Mouse (Mus musculus) 3134 (cell line): ENCODE measurements at regions not wholly inside any gene's neighbourhood (a gene's known extent, or its start where the extent isn't known, plus 50 kb on each side); places are given as distances from the start of the nearest gene placed in this dataset.

Experiments
- DNase-seq: peaks from one replicate; pipeline ENCODE4 v3.0.0-alpha.2; 2011; ENCODE audit warnings: low spot score; ENCODE audit not compliant: insufficient read length; ENCODE audit errors: extremely low read depth

DNA sequence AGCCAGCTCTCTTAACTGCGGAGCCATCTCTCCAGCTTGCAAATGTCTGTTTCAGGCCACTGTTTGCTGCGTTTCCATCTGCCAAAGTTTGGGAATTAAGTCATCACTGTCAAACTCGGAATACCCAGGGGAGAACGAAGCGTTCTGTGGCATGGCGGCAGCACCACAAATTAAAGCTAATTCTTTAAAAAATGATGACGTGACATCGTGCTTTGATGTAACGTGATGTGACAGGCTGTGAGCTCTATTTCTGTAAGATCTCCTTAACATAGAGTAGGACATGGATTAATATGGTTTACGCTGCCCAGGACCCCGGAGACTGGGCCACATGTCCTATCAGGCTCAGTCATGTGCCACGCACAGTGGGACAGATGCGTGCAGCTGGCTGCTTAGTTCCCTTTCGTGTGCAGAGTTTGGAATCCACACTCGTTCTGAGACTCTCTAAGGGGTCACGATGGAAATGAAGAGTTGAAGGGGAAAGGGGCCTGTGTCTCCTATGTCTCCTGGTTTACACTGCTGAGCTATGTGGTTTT, 109.8 kb upstream of the Zfp64 start:
- no peak for DNase-seq

DNA sequence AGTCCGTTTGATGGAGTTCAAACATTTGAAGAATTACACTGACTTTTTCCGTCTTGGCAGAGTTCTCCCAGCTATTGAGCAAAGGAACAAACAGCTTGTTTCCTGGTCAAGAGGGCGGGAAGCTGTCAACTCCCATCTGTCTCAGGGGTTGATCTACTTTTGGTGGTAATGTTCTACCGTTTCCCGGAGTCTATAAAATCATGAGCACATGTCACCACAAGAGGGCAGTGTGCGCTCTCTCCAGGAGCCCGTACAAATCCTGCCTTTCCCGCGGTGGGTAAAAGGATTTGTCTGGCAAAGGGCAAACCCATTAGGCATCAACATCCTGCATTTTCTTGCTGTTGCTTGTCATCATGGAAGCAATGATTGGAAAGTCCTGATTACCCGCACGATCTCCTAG, 106.1 kb upstream of the Zfp64 start:
- peak; percentile 10 for DNase-seq

DNA sequence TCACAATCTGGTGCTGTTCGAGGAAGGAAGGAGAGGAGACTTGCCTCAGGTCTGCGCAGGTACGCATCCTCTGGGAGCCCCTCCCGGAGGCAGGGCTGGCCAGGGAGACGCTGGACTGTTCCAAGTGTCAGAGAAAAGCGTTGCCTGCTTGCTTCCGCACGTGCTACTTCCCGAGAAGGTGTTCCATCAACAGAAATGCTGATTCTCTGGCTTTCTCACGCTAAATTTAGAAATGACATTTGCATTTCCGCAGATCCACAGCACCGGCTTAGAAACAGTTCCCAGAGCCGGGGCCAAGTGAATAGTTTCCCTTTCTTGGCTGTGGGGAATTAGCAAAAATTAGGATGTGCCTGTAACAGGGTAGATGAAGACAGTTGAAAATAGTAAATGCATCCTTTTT, 105.1 kb upstream of the Zfp64 start:
- no peak for DNase-seq

DNA sequence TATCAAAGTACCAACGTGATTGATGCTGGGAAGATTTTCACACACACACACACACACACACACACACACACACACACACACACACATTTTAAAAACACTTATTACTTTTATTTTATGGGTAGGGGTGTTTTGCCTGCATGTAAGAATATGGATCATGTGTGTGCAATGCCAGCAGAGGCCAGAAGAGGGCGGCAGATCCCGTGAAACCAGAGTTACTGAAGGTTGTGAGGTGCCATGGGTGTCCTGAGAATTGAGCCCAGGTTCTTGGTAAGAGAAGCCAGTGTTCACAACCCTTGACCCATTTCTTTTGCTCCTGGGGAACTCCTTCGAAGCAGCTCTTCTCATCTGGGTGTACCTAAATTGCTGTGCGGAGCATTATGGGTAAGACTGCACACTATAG, 102.4 kb upstream of the Zfp64 start:
- DNase-seq, result no peak

DNA sequence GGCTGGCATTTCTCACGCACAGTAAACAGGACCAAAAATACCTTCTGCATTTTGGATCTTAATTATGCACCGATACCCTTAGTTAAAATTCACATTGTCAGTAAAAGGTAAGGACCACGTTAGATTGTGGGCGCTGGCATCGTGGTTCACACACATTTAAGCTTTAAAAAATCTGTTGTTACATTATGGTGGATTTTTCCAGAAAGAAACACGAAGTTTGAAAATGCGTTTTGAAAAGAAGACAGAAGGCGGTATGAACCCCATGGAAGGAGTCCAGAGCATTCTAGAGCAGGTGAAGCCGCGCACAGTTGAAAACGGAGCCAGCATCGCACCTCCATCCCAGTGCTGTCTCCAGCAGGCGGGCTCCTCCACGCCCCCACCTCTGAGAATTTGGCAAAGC, 94.6 kb upstream of the Zfp64 start:
- DNase-seq, result no peak

DNA sequence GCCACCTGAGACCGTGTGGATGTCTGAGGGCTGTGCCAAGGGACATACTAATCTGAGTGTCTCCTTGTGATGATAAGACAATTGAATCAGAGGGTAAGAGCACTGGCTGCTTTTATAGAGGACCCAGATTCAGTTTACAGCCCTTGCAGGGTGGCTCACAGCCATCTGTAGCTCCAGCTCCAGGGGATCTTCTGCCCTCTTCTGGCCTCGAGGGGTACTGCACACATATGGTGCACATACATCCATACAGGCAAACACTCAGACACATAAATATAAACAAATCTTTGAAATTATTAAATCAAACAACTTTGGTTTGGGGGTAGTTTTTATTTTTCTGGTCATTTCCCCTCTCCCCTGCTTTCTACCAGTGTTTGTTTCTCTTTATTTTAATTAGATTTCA, 86.4 kb upstream of the Zfp64 start:
- no peak for DNase-seq

DNA sequence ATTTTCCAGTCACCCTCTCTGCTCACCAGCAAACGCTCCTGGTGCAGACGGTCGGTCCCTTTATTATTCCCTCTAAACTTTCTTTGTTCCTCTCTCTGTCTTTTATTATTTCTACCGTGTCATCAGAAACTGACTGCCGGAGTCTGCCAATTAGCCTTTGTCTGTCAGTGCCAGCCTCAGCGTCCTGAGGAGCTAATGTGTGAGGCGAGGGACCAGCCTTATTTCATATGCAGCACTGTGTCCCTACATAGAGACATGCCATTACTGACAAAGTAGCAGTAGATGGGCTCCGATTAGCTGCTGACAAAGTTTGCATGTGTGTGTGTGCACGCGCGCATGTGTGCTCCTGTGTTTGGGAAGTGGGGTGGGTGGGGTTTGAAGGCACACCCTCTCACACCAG, 82.6 kb upstream of the Zfp64 start:
- DNase-seq, result no peak

DNA sequence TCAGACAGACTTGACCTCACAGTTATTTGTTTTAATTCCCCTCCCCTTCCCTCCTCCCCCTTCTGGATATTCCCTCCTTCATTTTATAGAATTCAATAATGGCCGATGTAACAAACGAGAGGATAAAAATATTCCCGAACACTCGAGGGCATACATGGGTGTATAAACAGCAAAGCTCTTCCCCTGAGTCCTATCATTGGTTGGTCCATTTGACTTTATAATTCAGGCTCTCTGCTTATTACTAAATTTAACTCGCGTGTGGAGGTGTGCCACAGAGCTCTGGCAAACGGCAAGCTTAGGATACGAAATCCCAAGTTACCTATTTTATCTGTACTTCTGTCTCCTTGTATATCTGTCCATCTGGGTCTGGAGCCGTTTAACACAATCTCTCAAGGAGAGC, 82.1 kb upstream of the Zfp64 start:
- no peak for DNase-seq

DNA sequence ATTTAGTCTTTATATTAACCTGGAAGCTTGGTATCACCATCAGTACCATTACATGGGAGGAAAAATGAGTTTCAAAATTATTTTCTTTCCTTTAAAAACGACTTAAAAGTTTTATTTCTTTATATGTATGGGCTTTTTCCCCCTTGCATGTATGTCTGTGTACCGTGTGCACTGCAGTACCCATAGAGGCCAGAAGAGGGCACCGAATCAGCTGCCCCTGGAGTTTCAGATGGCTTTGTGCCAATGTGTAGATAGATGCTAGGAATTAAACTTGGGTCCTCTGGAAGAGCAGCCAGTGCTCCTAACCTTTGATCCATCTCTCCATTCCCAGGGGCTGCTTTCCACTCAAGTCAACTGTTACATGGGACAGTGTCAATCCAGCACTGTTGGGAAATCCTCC, 79.9 kb upstream of the Zfp64 start:
- DNase-seq, result no peak

DNA sequence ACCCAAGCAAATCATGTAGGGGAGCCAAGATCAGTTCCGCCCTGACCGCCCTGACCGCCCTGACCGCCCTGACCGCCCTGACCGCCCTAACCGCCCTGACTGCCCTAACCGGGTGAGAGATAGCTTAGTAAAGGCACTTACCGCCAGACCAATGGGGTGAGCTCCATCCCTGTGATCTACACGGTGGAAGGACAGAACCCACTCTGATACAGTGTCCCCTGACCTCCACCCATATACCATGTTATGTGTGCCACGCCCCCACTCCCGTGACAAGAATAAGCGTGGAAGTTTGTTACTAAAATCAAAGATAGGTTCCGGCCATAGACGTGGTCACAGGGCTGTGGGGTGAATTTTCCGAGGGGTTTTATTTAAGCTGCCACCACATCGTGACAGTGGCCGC, 78.6 kb upstream of the Zfp64 start:
- DNase-seq, result no peak

DNA sequence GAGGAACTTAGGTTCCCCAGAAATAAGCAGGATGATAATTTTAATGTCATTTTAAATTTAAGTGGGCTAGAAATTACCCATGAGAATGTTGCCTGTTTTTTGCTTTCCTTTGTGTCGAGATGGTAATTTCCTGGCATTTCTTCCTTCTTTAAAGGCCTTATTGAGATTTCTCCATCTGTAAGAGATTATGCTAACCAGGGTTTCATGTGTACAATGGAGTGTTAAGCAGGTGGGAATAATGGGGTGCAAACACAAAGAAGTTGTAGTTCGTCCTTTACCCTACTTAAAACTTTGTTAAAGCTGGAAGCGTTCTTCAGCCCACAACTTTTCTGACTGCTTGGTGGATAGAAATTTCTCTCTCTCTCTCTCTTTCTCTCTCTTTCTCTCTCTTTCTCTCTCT, 77.8 kb upstream of the Zfp64 start:
- DNase-seq, result no peak

DNA sequence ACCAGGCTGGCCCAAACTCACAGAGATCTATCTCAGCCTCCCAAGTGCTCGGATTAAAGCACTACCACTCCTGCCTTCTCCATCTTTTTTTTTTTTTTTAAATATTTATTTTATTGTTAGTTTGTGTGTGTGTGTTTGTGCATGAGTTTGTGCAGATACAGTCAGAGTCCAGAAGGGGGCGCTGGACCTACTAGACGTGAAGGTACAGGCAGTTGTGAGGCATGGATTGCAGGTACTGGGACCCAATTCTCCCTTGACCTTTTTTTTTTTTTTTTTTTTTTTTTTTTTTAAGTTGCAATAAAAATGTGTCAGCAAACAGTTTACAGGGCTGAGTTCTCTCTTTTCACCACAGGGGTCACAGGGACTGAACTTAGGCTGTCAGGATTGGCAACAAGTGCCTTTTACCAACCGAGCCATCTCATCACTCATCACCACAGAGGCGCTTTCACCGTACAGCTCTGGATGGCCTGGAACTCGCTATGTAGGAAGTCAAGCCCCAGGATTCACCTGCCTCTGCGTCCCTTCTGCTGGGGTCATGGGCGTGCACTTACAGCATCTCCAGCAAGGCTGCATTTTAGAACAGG, 73.2 kb upstream of the Zfp64 start:
- DNase-seq, result no peak

DNA sequence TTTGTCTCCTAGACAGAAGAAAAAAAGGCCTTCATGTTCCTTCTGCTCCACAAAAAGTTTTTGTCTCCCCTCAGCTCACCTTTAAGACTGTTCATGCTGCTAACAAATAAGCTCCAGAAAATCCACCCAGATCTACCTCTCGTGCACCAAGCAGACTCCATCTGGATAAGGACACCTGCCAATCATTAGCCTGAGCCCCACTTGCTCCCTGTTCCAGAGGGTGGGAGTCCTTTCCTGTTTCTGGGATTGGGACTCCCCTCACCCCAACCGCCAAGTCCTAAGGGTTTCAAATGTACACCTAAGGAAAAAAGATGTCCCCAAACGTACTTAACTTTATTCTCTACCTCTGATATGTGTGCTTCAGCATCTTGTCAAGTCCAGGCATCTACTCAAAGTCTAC, 63.6 kb upstream of the Zfp64 start:
- no peak for DNase-seq

DNA sequence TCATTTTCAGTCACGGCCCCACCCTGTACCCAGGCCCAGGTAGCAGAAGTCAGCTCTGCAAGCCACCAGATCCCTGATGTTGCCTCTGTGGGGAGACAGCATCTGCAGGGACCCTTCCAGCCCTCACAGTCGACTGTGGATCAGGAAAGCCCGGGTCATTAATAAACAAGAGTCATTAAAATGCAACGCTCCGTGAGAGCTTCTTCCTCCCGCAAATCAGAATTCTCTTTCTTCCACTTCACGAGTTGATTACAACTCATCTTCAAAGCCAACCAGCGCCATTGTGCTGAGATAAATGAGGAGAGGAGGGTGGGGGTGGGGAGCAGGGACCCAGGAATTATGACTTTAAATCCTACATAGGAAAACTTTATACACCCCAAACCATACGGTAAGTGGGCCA, 54.9 kb upstream of the Zfp64 start:
- no peak for DNase-seq

DNA sequence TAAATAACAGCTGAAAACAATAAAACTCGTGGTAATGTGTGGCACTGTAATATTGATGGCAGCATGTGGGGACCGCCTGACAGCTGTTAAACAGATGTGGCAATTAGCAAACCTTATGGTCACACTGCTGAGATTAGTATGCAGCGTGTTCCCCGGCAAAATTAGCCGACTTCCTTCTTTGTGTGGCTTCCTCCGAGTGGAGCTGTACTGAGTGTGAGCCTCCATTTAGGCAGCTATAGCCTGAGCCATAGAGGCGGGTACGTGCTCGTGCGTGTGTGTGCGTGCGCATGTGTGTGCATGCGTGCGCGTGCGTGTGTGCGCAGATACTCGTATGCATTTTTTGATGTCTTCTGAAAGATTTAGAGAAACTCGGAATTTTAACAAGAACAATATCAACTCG, 53.4 kb upstream of the Zfp64 start:
- DNase-seq, result no peak

DNA sequence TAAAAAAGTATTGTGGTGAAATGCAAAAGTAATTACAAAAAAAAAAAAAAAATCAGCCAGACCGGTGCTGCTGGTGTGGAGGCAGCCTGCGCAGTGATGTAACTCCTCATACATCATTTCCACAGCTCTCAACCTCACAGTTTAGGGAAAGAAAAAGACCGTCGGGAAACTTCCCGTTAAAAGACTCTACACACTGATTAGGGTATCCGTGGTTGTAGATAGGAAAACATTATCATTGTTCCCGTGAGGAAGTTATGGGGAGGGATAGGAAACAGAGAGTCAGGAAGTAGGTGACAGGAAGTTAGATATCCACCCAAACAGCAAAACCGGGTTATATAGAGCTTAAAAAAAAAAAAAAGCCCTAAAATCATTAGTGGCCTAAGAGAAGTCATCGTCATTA, 52.9 kb upstream of the Zfp64 start:
- DNase-seq, result no peak

DNA sequence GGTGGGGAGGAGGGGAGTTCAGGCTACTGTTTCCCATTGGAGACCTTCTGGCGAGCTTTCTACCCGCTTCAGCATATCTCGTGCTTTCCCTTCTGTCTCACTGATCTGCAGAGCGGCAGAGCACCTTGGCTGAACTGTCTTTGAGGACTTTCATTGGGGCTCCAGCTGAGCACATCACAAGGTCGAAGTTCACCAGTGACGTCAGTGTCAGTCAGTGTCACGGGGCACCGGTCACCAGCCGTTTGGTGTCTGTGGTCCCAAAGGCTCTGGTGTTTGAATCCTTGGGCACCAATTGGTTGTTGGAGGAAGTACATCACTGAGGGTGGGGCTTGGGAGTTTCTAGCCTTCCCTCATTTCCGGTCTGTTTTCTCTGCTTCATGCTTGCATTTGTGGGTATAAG, 51.2 kb upstream of the Zfp64 start:
- DNase-seq, result no peak

DNA sequence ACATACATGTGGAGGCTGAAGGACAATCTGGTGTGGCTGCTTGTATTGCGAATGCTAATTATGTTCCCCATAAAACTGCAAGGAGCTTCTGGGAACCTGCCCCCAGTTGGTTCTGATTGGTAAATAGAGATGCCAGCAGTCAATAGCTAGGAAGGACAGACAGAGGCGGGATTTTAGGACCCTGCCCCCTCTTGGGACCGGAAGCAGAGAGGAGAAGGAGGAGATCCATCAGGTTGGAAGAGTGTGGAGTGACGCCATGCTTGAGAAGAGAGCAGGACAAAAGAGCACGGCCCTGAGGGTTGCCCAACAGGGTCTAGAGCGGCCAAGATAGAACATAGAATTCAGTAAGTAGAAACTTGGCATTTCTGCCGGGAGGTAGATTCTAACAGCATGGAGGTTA, 50.4 kb upstream of the Zfp64 start:
- no peak for DNase-seq
